ENCODE assay signal across 1 mouse cellular context in genomic region chr17:78279191-78279590, GRCm38 (mm10).
TF ChIP-seq lines count a peak whose summit lies in the region.

No protein-coding gene starts in this region.

TF ChIP-seq in CH12.LX, 34 proteins besides CTCF, POLR2A, EP300 and RAD21 (continued from another document):
- no peak for TF ChIP-seq NELFE (IDR thresholded peaks at IDR 0.05; ENCODE audit: low read depth, low read length)
- no peak for TF ChIP-seq CHD2 (IDR thresholded peaks at IDR 0.05; ENCODE audit: low read length)
- no peak for TF ChIP-seq POLR2AphosphoS2 (IDR thresholded peaks at IDR 0.05; ENCODE audit: low read depth, low read length)
- TF ChIP-seq ZKSCAN1 (IDR thresholded peaks at IDR 0.05; ENCODE audit: borderline replicate concordance, low read depth, low read length): no peak
- TF ChIP-seq JUN (IDR thresholded peaks at IDR 0.05; ENCODE audit: insufficient read depth, low read depth, low read length): no peak
- TF ChIP-seq IRF4 (IDR thresholded peaks at IDR 0.05; ENCODE audit: low read depth, low read length): no peak
